Mouse (Mus musculus): Measurements from ENCODE around the gene 4930452B06Rik.

Gene 4930452B06Rik

DNA sequence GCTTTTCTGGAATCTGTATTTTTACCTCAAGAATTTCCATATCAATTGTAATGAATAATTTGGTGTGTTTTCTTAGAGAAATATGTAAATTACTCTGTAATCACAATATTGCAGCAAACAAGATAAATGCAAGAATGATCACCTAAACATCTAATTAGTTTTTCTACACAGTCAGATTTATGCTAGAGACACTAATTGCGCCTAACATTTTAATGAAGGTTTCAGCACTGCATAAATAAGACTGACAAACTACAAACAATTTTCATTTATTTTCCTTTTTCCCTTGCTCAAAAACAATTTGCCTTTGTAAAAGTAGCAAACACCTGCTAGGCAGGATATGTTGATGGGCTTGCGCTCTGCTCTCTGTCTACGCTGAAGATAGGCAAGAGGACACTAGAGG, 152.0 kb downstream of the 4930452B06Rik start:
- WGBS, result 97% methylated on average over 3 of the region's 3 CpGs

DNA sequence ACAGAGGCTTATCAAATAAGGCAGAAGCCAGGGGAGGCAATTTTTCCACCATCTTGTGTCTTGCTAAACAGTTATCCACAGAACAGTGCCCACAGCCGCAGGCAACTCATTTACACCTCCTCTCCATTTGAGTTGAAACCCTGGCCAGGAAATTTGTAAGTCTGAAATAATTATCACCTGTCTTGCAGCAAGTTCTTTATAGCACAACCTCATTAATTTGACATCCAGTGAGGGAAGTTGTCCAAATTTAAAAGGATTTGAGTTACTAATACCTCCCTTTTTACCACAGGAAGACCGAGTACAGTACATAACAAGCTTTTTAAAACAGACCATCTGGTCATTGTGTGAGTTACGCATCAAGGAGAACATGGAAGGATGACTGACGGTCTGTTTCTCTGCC, 154.8 kb downstream of the 4930452B06Rik start:
- WGBS, result 55% methylated on average over 4 of the region's 4 CpGs

DNA sequence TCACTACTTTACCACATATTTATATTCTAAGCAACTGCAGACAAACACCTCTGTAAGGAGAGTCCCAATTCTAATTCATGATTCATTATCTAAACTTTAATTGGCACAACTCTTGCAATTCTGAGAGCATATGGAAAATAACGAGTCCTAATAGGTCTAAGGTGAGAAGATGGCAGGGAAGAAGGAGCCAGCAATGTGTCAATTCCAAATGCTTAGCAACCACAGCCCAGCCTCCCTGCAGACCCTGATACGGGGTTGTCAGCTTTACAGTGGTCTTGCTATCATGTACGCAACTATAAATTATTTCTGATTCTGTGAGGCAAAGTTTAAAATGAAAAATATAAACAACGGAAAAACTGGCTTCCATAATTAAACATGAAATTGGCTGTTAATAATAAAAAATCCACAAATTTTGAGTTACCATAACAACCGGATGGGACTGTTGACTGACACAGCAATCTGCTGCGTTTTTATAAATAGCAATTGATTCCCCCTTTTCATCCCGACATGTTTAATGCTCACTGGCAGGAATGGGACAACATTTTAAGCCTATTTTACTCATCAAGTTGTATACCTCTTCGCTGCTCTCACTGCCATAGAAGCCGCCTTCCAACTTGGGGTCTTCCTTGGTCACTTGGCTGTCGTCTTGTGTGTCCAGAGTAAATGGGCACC, 155.6 kb downstream of the 4930452B06Rik start:
- WGBS, result 73% methylated on average over 10 of the region's 10 CpGs

DNA sequence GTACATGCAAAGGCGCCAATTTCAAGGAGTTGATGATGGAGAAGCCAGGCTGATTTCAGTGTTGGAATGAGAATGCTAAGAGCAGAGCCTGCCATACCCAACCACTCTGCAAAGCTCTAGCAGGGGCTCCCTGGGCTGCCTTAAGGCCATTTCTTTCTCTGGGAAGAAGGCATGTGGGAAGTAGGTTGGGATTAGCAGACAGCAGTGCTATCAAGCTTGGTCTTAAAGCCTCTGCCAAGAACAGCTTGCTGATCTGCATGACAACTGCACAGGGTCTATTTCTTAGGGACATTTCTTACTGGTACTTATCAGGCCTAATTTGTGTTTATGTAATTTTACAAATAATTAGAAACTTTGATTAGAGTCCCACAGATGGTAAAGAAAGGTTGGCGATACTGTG, 161.8 kb downstream of the 4930452B06Rik start:
- 71% methylated on average over 2 of the region's 2 CpGs for WGBS

DNA sequence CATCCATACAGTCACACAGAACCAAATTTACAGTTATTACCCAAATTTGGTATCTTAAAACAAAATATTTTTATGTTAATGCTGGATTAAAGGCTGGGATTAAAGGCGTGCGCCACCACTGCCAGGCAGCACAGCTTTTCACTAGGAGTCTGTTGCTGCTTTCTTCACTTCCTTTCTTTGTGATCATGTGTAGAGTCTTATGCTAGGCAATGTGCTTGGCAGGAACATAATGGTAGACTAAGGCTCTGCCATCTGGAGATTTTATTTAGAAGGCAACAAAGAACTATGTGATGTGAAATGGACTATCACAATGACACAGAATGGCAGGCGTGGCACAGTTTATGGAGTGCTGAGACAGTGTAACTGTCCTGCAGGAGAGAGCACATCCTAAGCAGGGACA, 162.7 kb downstream of the 4930452B06Rik start:
- WGBS, result 64% methylated on average over 3 of the region's 3 CpGs

DNA sequence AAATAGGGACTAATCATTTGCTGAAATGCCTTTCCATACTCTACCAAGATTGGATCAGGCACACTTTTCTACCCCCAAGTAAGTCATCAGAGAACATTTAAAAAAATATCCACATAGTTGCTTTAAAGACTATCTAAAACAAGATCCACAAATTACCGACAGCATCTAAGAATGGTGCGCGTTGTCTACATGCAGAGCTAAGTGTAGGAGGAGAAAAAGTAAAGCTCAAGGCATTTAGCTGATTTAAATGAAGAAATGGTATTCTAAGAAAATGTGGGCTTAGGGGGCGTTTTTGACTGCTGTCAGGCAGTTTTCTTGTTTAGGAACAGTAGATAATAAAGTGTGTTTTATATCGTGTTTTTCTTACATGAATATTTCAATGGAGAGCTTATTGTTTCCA, 163.5 kb downstream of the 4930452B06Rik start:
- 57% methylated on average over 5 of the region's 5 CpGs for WGBS

DNA sequence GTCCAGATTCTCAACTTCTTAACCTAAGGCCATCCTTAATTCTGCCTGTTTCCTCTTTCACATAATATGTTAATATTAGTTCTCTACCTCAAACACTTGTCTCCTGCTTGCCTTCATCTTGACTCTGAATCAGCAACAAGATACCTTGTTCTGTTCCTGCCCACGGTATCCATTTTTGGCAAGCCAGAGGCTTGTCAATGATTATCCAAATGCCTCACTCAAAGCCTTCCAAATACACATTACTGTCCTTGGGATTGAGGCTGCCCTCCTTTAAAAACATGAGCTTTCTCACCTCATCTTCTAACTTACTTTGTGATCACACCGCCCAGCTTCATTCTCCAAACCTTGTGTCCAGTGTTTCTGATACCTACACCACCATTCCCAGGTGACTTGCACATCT, 170.3 kb downstream of the 4930452B06Rik start:
- WGBS, result 88% methylated on average over 2 of the region's 2 CpGs

DNA sequence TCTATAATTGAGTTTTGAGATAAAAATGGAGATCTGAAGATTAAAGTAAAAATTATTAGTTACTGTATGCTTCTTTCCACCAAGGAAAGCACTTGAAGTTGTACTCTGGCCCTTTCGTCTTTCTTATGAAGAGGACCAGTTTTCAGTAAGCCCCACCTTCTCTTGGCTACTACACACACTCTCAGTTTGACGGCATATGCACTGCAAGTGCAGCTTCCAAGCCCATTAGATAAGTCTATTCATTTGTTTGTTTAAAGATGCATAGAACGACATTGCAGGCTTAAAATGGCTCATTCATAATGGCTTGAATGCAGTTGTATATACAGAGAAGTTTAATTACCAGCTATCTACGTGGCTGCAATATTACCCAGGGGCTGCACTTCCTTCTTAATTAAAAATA, 171.1 kb downstream of the 4930452B06Rik start:
- 56% methylated on average over 4 of the region's 4 CpGs for WGBS

DNA sequence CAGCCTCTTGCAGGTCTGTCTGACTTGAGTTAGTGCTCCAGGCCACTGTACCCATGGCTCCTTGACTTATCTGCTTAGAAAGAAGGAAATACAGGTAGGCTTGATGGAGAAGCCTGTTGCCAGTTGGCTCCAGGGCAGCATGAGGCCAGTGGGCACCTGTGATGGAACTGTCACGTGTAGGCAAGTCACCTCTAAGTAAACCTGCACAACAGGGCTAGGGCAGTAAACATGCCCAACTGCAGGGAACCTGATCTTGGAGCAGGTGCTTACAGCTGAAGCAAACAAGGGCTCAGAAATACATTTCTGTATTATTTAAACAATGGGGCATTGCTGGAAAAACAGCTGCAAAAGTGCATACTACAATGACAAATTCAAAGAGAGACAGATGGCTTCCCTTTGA, 171.8 kb downstream of the 4930452B06Rik start:
- WGBS, result 91% methylated on average over 1 of the region's 1 CpGs

DNA sequence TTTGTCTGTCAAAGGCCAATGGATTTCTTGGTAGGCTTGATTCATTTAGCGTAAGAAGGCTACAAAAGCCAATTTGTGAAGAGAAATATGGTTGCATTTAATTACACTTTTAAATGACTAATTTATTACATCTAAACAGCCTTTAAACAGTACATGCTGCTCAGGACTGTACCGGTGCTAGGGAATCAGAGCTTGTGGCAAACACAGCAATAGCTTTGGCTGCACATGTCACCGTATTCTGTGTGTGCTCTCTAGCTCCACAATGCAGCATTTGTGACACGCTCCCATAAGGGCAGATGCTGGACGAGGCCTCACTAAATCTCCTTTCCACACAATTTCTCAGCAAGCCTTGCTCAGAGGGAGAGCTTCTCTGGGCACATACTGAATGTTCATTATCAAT, 187.9 kb downstream of the 4930452B06Rik start:
- WGBS, result 78% methylated on average over 5 of the region's 5 CpGs

DNA sequence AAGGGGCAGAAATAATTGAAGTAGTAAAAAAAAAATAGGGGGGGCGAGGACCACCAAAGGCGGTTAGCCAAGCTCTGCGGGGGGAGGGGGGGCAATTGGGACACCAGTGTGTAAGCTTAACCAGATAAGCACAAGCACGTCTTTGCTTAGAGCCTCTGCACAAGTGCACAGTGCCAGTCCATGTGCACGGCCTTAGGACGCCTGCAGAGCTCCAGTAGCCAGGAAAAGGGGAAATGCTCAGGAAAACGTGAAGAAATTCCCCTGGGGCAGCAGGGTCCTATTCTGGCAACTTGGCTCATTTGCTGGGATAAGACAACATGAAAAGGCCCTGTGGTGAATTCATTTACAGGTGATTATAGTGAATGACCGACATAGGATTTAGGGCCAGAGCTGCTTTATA, 188.7 kb downstream of the 4930452B06Rik start:
- whole genome bisulfite sequencing, result 69% methylated on average over 8 of the region's 8 CpGs

DNA sequence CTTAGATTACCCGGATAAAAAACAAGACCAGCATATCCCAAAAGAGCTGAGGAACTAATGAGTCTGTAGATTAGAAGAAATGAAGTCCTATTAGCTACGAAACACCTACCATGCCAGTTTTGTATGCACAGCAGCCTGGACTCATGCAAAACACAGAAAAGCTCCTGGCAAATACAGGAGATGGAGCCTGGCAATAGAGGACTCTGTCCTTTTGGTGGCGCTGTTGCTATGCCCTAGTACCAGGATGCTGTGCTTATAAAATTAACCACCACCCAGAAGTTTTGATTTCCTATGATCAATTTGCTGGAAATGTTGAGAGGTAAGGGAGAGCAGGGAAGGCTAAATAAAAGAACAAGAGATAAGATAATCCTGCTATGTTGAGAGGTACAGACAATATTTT, 189.4 kb downstream of the 4930452B06Rik start:
- WGBS, result 43% methylated on average over 3 of the region's 3 CpGs

DNA sequence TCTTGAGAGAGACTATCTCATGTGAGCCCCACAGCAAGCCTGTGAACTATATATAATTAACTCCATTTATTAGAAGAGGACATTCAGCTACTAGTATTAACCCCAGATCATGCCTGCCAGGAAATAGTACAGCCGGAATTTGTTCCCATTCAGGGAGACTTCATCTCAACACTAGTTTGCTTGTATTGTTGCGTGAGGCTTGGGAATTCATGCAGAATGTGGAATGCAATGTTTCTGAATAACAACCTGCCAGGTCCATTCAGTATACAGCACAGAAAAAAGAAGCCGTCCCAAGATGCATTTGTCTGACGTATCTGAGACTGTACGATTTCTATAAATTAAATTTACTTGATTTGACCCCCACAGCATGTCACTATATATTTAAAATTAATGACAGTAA, 190.2 kb downstream of the 4930452B06Rik start:
- WGBS, result 74% methylated on average over 5 of the region's 5 CpGs

DNA sequence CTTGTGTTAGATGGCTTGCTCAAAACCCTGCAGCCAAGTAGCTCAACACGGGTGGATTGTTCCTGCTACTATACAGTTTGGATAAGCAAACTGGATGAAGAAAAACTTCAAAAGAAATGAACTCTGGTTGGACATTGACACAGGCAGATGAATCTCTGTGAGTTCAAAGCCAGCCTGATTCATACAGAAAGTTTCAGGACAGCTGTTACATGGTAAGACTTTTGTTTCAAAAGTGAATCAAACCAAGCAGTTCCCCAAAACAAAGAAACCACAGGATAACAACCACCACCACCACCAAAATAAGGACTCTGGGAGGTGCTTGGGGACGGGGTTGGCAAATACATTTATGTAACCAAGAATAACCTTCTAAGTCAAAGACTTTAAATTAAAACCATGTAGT, 193.2 kb downstream of the 4930452B06Rik start:
- WGBS, result 75% methylated on average over 2 of the region's 2 CpGs

DNA sequence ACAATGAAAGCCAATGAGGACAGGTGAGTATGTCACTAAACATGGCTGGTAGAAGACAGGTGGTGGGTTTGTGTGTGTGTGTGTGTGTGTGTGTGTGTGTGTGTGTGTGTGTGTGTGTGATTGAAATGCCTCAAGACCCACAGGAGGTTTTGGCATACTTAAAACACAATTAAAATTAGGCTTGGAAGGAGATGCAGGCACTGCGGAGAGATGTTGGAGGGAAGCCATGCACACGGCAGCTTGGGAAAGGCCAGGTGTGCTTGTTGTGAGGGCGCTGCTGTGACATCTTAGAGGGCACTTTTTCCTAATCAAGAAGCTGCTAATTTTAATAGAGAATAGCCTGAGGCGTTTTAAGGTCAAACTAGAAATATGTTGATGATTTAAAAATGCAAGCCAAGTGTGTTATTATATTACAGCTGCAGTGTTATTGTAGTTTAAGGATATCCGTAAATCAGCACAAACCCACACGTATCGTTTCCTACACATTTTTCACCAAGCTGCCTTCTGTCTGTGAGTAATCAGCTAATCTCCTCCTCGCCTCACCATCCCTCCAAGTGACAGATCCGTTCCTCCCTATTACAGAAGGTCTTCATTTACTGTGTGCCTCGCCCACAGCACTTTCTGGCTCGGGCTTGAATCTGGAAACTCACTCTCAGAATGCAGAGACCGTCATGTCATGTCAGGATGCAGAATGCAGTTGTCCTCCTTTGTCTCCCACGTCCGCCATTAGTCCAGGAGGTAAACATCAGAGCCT, 201.5 kb downstream of the 4930452B06Rik start:
- 45% methylated on average over 14 of the region's 14 CpGs for WGBS

DNA sequence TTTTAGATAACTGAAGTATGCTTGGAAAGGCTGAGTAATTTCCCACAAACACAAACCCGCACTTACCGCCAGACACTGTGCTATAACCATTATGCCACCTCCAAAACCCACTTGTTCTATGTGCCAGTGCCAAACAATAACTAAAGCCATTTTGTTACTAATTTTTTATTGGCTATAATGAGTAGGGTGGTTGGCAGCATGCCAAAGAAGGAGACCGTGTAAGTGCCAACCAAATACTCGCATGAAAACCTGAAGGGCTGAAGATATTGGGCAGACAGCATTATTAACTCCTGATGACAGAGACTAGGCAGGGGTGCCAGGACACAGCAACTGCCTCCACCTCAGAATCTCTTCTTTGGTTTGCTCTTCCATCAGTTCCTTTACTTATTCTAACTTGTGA, 203.1 kb downstream of the 4930452B06Rik start:
- 61% methylated on average over 4 of the region's 4 CpGs for WGBS

DNA sequence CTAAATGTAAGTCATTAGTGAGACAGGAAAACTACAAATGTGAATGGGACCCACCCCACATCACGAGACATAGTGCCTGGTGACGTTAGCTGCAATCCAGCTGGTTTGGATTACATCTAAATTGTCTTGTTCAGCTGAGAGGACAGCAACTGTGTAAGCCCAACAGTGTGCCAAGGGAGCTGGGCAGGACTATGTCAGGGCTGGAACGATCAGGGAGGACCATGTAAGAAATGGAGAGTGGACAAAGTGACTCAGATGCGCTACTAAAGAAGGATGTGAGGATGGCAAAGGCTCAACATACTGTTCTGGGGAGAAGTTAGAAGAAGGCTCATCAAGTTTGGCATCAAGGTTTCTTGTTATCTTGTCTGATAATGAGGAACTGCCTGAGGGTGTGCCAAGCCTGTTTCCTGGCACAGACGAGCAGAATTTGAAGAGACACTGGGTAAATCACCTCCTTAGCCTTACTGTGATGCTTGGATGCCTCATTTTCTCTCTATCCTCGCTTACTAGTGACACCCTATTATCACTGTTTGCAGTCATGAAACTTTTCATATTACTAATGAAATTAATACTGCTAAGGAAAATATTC, 203.6 kb downstream of the 4930452B06Rik start:
- 76% methylated on average over 6 of the region's 6 CpGs for WGBS

DNA sequence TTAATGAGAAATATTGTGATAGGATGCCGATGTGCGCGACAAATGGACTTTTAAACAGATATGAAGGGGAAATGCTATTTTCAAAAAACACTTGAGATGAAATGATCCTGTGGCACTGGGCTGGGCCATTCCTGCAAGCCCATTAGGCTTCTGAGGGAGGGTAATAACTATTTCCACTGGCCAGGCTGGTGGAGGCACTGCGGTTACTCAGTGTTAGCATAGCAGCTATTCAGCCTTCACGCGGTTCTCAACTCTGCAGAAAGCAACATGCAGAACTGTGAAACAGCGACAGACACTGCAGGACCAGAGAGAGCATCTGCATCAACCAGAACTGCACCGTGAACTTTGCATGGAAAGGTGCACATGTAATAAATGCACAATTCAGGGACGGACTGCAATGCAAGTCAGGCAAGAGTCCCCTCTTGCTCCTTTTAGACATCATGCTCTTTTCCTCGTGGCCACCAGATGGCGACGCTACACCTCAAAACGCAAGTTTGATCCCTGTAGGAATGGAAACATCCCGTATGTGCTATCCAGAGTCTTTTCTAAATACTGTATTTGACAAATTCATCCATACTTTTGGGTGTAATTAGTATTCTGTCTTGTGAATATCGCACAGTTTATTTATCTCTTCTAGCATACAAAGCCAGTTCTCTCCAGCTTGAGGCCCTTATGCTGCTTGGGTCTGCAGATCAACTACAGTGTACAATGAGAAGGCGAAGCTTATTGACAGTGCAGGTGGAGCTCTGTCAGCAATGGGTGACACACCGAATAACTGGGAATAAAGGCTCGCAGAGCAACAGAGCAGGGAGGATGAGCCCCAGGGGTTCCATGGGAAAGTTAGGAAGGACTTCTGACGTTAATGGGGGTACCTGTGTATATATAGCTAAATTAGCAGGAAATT, 205.6 kb downstream of the 4930452B06Rik start:
- WGBS, result 33% methylated on average over 19 of the region's 19 CpGs

DNA sequence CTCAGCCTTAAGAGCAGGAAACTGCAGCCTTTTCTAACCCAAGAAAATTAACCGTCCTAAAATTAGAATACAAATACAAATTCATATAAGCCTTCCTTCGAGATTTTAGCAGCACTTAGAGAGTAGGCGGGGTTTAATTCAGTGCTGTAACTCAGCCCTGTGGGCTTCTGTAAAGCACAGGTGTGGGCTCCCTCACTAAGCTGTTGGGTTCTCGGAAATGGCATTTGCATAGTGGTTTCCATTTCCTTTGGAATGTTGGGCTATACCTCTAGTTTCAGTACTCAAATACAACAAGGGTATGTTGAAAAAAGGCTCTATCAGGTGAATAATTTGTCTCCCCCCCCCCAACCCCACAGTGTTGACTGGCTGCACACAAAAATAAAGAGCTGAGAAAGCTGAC, 206.3 kb downstream of the 4930452B06Rik start:
- WGBS, result 46% methylated on average over 4 of the region's 4 CpGs

DNA sequence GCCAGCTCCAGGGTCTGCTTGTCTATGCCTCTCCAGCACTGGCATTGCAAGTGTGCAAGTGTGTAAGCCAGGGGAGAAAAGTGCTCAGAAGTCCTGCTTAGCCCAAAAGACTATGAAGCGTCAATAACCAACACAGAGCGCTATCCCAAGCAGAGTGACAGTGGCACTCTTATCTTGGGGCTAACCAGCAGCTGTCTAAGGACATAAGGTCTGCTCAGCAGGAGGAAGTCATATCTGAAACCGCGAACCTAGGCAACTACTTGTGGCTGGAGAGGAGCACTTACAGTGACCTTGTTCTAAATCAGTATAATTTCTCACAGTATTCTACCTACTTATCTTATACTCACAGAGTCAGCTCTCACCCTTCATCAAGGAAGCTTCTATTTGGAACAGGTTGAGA, 214.9 kb downstream of the 4930452B06Rik start:
- 95% methylated on average over 4 of the region's 4 CpGs for WGBS

DNA sequence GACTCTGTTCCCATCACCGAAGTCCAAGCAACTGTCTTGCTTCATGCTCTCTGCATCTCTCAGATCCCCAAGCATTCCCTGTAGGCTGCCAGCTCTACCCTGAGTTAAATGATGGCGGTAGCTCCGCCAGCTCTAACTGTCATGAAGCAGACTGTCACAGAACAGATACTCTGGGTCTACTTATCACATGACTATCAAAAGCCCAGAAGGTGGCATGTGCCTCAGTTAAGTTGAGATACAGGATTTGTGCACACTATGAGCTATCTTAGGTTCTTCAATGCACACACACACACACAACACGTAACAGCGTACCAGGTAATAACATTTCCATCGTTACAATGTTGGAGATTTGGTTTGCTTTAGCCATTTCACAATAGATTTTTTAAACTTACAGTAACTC, 215.7 kb downstream of the 4930452B06Rik start:
- 97% methylated on average over 6 of the region's 6 CpGs for WGBS

DNA sequence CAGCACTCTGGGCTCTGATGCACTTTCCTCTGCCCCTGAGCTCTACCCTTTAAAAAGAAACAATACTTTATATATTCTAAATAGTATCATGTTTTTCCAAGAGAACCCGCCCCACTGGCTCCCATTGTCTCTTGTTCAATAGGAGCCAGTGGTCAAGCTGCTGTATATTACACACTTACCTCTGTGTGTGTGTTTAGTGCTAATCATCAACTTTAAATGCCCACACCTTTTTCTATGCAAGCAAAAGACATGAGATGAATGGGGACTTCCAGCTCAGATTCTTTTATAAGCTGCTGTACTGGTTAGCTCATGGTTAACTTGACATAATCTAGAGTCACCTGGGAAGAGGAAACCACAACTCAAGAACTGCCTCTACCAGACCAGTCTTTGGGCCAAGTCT, 218.7 kb downstream of the 4930452B06Rik start:
- 93% methylated on average over 1 of the region's 1 CpGs for WGBS

Data from cerebral cortex, adult 2 months (tissue).